Mouse (Mus musculus) G1E (cell line): Measurements from ENCODE around the gene Tmem138.

Experiments used
- CTCF ChIP-seq: IDR thresholded peaks from 2 replicates; pipeline ENCODE4 v1.5.1; 2012; ENCODE audit warnings: low read depth, low read length, inconsistent platforms, mixed read lengths
- POLR2AphosphoS5 ChIP-seq: IDR thresholded peaks from 2 replicates; pipeline ENCODE4 v1.6.1; 2012; ENCODE audit warnings: low read depth, low read length, inconsistent platforms; ENCODE audit not compliant: insufficient replicate concordance

GRCm38 (mm10) chr19:10589127-10589857 lies 12.1 kb upstream of the Tmem138 start:
- TF ChIP-seq CTCF: no peak
- TF ChIP-seq POLR2AphosphoS5: no peak
